Mouse (Mus musculus): ENCODE results near the gene Med13l. TPM values are rescaled to one million over a fixed set of nuclear protein-coding genes. Genes with fewer than 3 reads are reported as not detected.

Gene Med13l
- total and polyA plus RNA-seq, 3 experiments, result 2.0 to 11.0 (median 10.1) TPM

DNA sequence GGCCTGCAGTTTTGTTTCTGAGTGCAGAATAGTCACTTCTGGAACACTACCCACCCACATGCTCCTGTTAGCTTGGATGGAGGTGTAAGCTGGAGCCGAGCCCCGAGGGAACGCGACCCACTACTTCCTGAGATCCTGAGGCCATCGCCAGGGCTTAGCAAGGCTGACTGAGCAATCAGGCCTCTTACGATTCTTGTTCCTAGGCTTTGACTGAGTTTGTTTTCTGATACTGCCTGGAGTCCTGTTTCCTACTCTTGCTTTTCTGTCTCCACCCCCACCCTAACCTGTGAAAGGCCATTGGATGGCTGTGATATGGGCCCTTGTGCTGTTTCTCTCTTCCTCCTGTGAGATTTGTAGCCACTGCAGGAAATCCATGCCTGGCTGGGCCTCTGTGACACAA lies 3.1 kb downstream of the Med13l start:
- H3K27ac ChIP-seq (ENCODE audit: insufficient read depth, low read depth), result no peak overlapping the region
- peak; percentile 56 for DNase-seq (ENCODE audit: extremely low read depth)
- dilution Hi-C loops (cut with MboI; ENCODE audit: extremely low pct_ligation_motif_present, extremely low pct_unique_long_range_greater_than_20kb, low sequenced_read_pairs) (no loop called here), in situ Hi-C loops (cut with MboI; ENCODE audit: low pct_ligation_motif_present, low pct_unique_long_range_greater_than_20kb, low sequenced_read_pairs) (no loop called here)
- no peak overlapping the region for H3K4me3 ChIP-seq (replicated peaks in 1 of 3; ENCODE audit: low read depth in 2 of 3, low read length in 2 of 3, poor library complexity in 1 of 3)
- peaks cover 7 to 71% of the 10 kb centered on the region in 2 experiments for H3K4me1 ChIP-seq (ENCODE audit: control insufficient read depth in 1 of 2, insufficient read depth in 2 of 2)
- H3K36me3 ChIP-seq (replicated peaks in 1 of 2; ENCODE audit: control insufficient read depth in 1 of 2, insufficient read depth in 1 of 2, low read length in 1 of 2), result peaks cover 0 to 1% of the 10 kb centered on the region in 2 experiments
- H3K27me3 ChIP-seq (replicated peaks), result peaks cover 2% of the 10 kb centered on the region
- peaks cover 55% of the 10 kb centered on the region for H3K79me2 ChIP-seq (replicated peaks; ENCODE audit: control insufficient read depth, extremely low read depth, insufficient read depth, poor library complexity, severe bottlenecking)
- H3K9ac ChIP-seq (ENCODE audit: insufficient read depth, low read depth), result no peak overlapping the region
- TF ChIP-seq TBP (conservative IDR thresholded peaks at IDR 0.05; ENCODE audit: low read depth, low read length) (no peak), MEF2A (IDR thresholded peaks at IDR 0.05; ENCODE audit: borderline replicate concordance, low read depth, low read length) (no peak)
- no peak overlapping the region for H3K4me2 ChIP-seq (ENCODE audit: insufficient read depth, low read depth, poor library complexity, severe bottlenecking)
- no peaks in the 10 kb centered on the region for H3K9me3 ChIP-seq (replicated peaks; ENCODE audit: low read length)

DNA sequence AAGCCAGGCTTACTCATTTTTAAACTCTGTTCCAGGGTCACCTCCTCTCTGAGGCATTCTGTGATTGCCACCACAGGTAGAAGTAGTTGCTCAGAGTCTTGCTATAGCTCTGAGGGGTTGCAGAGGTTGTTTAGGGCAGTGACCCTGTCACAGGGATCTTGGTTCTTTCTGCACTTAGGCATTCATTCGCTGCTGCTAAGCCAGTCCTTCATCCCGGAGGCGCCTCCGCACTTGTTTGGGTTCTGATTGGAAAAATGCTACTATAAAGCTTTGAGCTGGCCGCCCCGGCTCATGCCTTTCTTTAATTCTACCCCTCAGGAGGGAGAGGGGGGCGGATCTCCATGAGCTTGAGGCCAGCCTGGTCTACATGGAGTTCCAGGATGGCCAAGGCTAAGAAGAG lies 6.9 kb downstream of the Med13l start:
- Histone ChIP-seq H3K27ac (ENCODE audit: insufficient read depth, low read depth) (no peak overlapping the region), H3K9me3 (replicated peaks; ENCODE audit: low read length) (no peaks in the 10 kb centered on the region), H3K4me2 (ENCODE audit: insufficient read depth, low read depth, poor library complexity, severe bottlenecking) (no peak overlapping the region), H3K4me1 (ENCODE audit: control insufficient read depth in 1 of 2, insufficient read depth in 2 of 2) (peaks cover 7 to 90% of the 10 kb centered on the region in 2 experiments), H3K36me3 (replicated peaks in 1 of 2; ENCODE audit: control insufficient read depth in 1 of 2, insufficient read depth in 1 of 2, low read length in 1 of 2) (peaks cover 0 to 9% of the 10 kb centered on the region in 2 experiments), H3K9ac (ENCODE audit: insufficient read depth, low read depth) (no peak overlapping the region), H3K79me2 (replicated peaks; ENCODE audit: control insufficient read depth, extremely low read depth, insufficient read depth, poor library complexity, severe bottlenecking) (peaks cover 54% of the 10 kb centered on the region), H3K4me3 (replicated peaks in 1 of 3; ENCODE audit: low read depth in 2 of 3, low read length in 2 of 3, poor library complexity in 1 of 3) (no peak overlapping the region), H3K27me3 (replicated peaks) (no peaks in the 10 kb centered on the region)
- TF ChIP-seq BHLHE40 (IDR thresholded peaks at IDR 0.05; ENCODE audit: low read depth, low read length) (no peak), NELFE (IDR thresholded peaks at IDR 0.05; ENCODE audit: low read depth, low read length) (no peak), CHD2 (IDR thresholded peaks at IDR 0.05; ENCODE audit: low read length) (no peak), ELF1 (IDR thresholded peaks at IDR 0.05; ENCODE audit: low read depth, low read length) (no peak), HCFC1 (IDR thresholded peaks at IDR 0.05; ENCODE audit: low read depth, low read length) (no peak), MEF2A (IDR thresholded peaks at IDR 0.05; ENCODE audit: borderline replicate concordance, low read depth, low read length) (no peak), MAZ (IDR thresholded peaks at IDR 0.05; ENCODE audit: low read depth, low read length) (no peak), MAX (IDR thresholded peaks at IDR 0.05; ENCODE audit: low read length) (no peak), USF1 (IDR thresholded peaks at IDR 0.05; ENCODE audit: low read depth, low read length) (no peak), RAD21 (IDR thresholded peaks at IDR 0.05; ENCODE audit: low read depth, low read length) (no peak), ZMIZ1 (IDR thresholded peaks at IDR 0.05; ENCODE audit: low read depth, low read length) (no peak), UBTF (IDR thresholded peaks at IDR 0.05; ENCODE audit: low read depth, low read length) (no peak), JUND (conservative IDR thresholded peaks at IDR 0.05; ENCODE audit: low read depth, low read length) (no peak)
- in situ Hi-C loops (cut with MboI; ENCODE audit: low pct_ligation_motif_present, low pct_unique_long_range_greater_than_20kb, low sequenced_read_pairs) (no loop called here), dilution Hi-C loops (cut with MboI; ENCODE audit: extremely low pct_ligation_motif_present, extremely low pct_unique_long_range_greater_than_20kb, low sequenced_read_pairs) (no loop called here)
- DNase-seq (ENCODE audit: extremely low read depth), result no peak

DNA sequence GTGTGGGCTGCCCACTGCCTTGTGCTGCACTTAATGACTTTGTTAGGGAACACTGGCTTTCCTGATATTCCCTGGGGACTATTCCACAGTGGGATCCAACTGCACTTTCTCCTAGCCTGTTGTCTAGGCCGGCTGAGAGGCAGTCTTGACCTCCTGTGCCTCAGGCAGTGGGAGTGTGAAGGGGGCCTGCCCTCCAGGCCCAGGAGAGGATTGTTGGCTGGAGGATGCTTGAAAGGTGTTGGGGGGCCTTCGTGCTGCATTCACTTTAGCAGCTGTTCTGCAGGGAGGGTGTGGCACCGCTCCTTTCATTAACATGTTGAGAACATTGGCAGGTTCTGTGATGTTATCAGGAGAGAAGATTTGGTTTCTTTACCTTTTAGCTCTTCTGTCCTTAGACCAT lies 8.5 kb downstream of the Med13l start:
- Histone ChIP-seq H3K27me3 (replicated peaks) (no peaks in the 10 kb centered on the region), H3K27ac (ENCODE audit: insufficient read depth, low read depth) (no peak overlapping the region), H3K9me3 (replicated peaks; ENCODE audit: low read length) (no peaks in the 10 kb centered on the region), H3K79me2 (replicated peaks; ENCODE audit: control insufficient read depth, extremely low read depth, insufficient read depth, poor library complexity, severe bottlenecking) (peaks cover 57% of the 10 kb centered on the region), H3K9ac (ENCODE audit: insufficient read depth, low read depth) (no peak overlapping the region), H3K36me3 (replicated peaks in 1 of 2; ENCODE audit: control insufficient read depth in 1 of 2, insufficient read depth in 1 of 2, low read length in 1 of 2) (peaks cover 0 to 8% of the 10 kb centered on the region in 2 experiments), H3K4me2 (ENCODE audit: insufficient read depth, low read depth, poor library complexity, severe bottlenecking) (no peak overlapping the region), H3K4me1 (ENCODE audit: control insufficient read depth in 1 of 2, insufficient read depth in 2 of 2) (peaks cover under 1 to 90% of the 10 kb centered on the region in 2 experiments; a peak in 3 of 4 replicates), H3K4me3 (replicated peaks in 1 of 3; ENCODE audit: low read depth in 2 of 3, low read length in 2 of 3, poor library complexity in 1 of 3) (no peak overlapping the region)
- in situ Hi-C loops (cut with MboI; ENCODE audit: low pct_ligation_motif_present, low pct_unique_long_range_greater_than_20kb, low sequenced_read_pairs) (no loop called here), dilution Hi-C loops (cut with MboI; ENCODE audit: extremely low pct_ligation_motif_present, extremely low pct_unique_long_range_greater_than_20kb, low sequenced_read_pairs) (no loop called here)
- no peak for TF ChIP-seq SMC3 (IDR thresholded peaks at IDR 0.05; ENCODE audit: low read depth, low read length)
- TF ChIP-seq CTCF (conservative IDR thresholded peaks at IDR 0.05 in 1 of 2, IDR thresholded peaks at IDR 0.05 in 1 of 2; ENCODE audit: low read depth in 2 of 2, low read length in 2 of 2), result no peak
- no peak for TF ChIP-seq RCOR1 (conservative IDR thresholded peaks at IDR 0.05; ENCODE audit: low read depth, low read length)
- TF ChIP-seq ZKSCAN1 (IDR thresholded peaks at IDR 0.05; ENCODE audit: borderline replicate concordance, low read depth, low read length), result no peak
- no peak for TF ChIP-seq GABPA (IDR thresholded peaks at IDR 0.05; ENCODE audit: insufficient replicate concordance, low read depth, low read length)
- TF ChIP-seq CHD1 (IDR thresholded peaks at IDR 0.05; ENCODE audit: low read depth, low read length), result no peak
- TF ChIP-seq MAX (IDR thresholded peaks at IDR 0.05; ENCODE audit: low read length), result no peak
- no peak for TF ChIP-seq MEF2A (IDR thresholded peaks at IDR 0.05; ENCODE audit: borderline replicate concordance, low read depth, low read length)
- no peak for TF ChIP-seq MAZ (IDR thresholded peaks at IDR 0.05; ENCODE audit: low read depth, low read length)
- TF ChIP-seq JUN (IDR thresholded peaks at IDR 0.05; ENCODE audit: insufficient read depth, low read depth, low read length), result no peak
- no peak for TF ChIP-seq UBTF (IDR thresholded peaks at IDR 0.05; ENCODE audit: low read depth, low read length)
- TF ChIP-seq POLR2A (IDR thresholded peaks at IDR 0.05; ENCODE audit: low read depth, low read length), result no peak
- no peak for TF ChIP-seq SIN3A (IDR thresholded peaks at IDR 0.05; ENCODE audit: low read length)
- TF ChIP-seq CHD2 (IDR thresholded peaks at IDR 0.05; ENCODE audit: low read length), result no peak
- TF ChIP-seq IRF4 (IDR thresholded peaks at IDR 0.05; ENCODE audit: low read depth, low read length), result no peak
- no peak for TF ChIP-seq ETS1 (conservative IDR thresholded peaks at IDR 0.05; ENCODE audit: low read depth, low read length)
- TF ChIP-seq ZC3H11A (IDR thresholded peaks at IDR 0.05; ENCODE audit: low read depth, low read length), result no peak
- no peak for DNase-seq (ENCODE audit: extremely low read depth)
